Mouse (Mus musculus) C2C12 (cell line): ENCODE measurements around the gene Enox1. TPM values are rescaled to one million over a fixed set of nuclear protein-coding genes. Genes with fewer than 3 reads are reported as not detected.

Experiments
- H3K27me3 ChIP-seq: one replicate; pipeline ENCODE4 v1.6.1; 2011; ENCODE audit not compliant: control insufficient read depth, insufficient read depth, insufficient read length
- H3K36me3 ChIP-seq: one replicate; pipeline ENCODE4 v1.6.1; 2011; ENCODE audit not compliant: control insufficient read depth, insufficient read depth
- H3K4me3 ChIP-seq: one replicate; pipeline ENCODE4 v1.5.1; 2011; ENCODE audit warnings: mild to moderate bottlenecking, control low read depth; ENCODE audit not compliant: poor library complexity, insufficient read depth, severe bottlenecking
- H3K79me2 ChIP-seq: one replicate; pipeline ENCODE4 v1.6.1; 2011; ENCODE audit not compliant: control insufficient read depth, insufficient read depth
- H3K79me3 ChIP-seq: one replicate; pipeline ENCODE4 v1.6.1; 2011; ENCODE audit warnings: low read depth, control low read depth
- H3ac ChIP-seq: one replicate; pipeline ENCODE3; 2011; ENCODE audit warnings: low read depth; ENCODE audit not compliant: control insufficient read depth, insufficient read length
- CEBPB ChIP-seq: IDR thresholded peaks from one replicate; pipeline ENCODE4 v1.6.1; 2011; ENCODE audit warnings: low read depth, mild to moderate bottlenecking, control low read depth, moderate library complexity
- CTCF ChIP-seq: IDR thresholded peaks from one replicate; pipeline ENCODE4 v1.5.1; 2011; ENCODE audit not compliant: control insufficient read depth, insufficient read depth, insufficient read length
- FOSL1 ChIP-seq: IDR thresholded peaks from one replicate; pipeline ENCODE4 v1.8.0; 2011; ENCODE audit warnings: mild to moderate bottlenecking, low read length; ENCODE audit not compliant: poor library complexity, insufficient read depth, severe bottlenecking
- MAX ChIP-seq: IDR thresholded peaks from one replicate; pipeline ENCODE4 v1.6.1; 2011; ENCODE audit warnings: mild to moderate bottlenecking, control low read depth
- MYOD1 ChIP-seq: IDR thresholded peaks from one replicate; pipeline ENCODE4 v1.6.1; 2011; ENCODE audit warnings: low read depth; ENCODE audit not compliant: control insufficient read depth, insufficient read length
- MYOG ChIP-seq: IDR thresholded peaks from one replicate; pipeline ENCODE4 v1.6.1; 2011; ENCODE audit not compliant: control insufficient read depth, insufficient read length; ENCODE audit errors: extremely low read depth
- USF1 ChIP-seq: IDR thresholded peaks from one replicate; pipeline ENCODE4 v1.6.1; 2011; ENCODE audit warnings: low read depth, mild to moderate bottlenecking, control low read depth, moderate library complexity
- polyA plus RNA-seq: library from polyadenylated mRNA; unstranded; fragments of >200 nt; fragmentation: generic; extraction: Trizol; gene quantifications from one replicate; pipeline ENCODE4 v1.2.1, GENCODE M21; 2012; ENCODE audit warnings: missing spikeins

Gene Enox1
- polyA plus RNA-seq, 1 experiment, result 0.75 TPM

GRCm38 (mm10) chr14:77280454-77280853, 123.9 kb downstream of the Enox1 start:
- H3ac ChIP-seq, result no peak overlapping the region
- no peaks in the 10 kb centered on the region for H3K79me2 ChIP-seq
- H3K36me3 ChIP-seq, result no peaks in the 10 kb centered on the region
- no peaks in the 10 kb centered on the region for H3K79me3 ChIP-seq
- no peak for TF ChIP-seq MAX
- no peak for TF ChIP-seq CTCF
- no peaks in the 10 kb centered on the region for H3K27me3 ChIP-seq
- no peak overlapping the region for H3K4me3 ChIP-seq

- Histone ChIP-seq H3K4me3 (no peak overlapping the region), H3ac (no peak overlapping the region), H3K79me3 (no peaks in the 10 kb centered on the region), H3K27me3 (no peaks in the 10 kb centered on the region), H3K36me3 (no peaks in the 10 kb centered on the region), H3K79me2 (no peaks in the 10 kb centered on the region)
- TF ChIP-seq USF1 (no peak), FOSL1 (no peak), MYOD1 (no peak), MYOG (no peak), MAX (no peak), CEBPB (no peak), CTCF (no peak)
Observed at GRCm38 (mm10) chr14:77280893-77281292, 124.3 kb downstream of the Enox1 start.

GRCm38 (mm10) chr14:77283939-77284338, 127.4 kb downstream of the Enox1 start:
- Histone ChIP-seq H3K79me3 (no peaks in the 10 kb centered on the region), H3ac (no peak overlapping the region), H3K79me2 (no peaks in the 10 kb centered on the region), H3K27me3 (no peaks in the 10 kb centered on the region), H3K36me3 (no peaks in the 10 kb centered on the region), H3K4me3 (no peak overlapping the region)
- no peak for TF ChIP-seq FOSL1
- TF ChIP-seq USF1, result no peak
- TF ChIP-seq MYOD1, result no peak
- TF ChIP-seq CEBPB, result no peak
- TF ChIP-seq MAX, result no peak
- no peak for TF ChIP-seq MYOG
- TF ChIP-seq CTCF, result no peak

- H3K27me3 ChIP-seq, result no peaks in the 10 kb centered on the region
- no peak overlapping the region for H3ac ChIP-seq
- no peaks in the 10 kb centered on the region for H3K79me2 ChIP-seq
- no peaks in the 10 kb centered on the region for H3K79me3 ChIP-seq
- TF ChIP-seq MAX (no peak), MYOD1 (no peak), USF1 (no peak), MYOG (no peak), FOSL1 (no peak), CEBPB (no peak), CTCF (no peak)
- H3K4me3 ChIP-seq, result no peak overlapping the region
- H3K36me3 ChIP-seq, result no peaks in the 10 kb centered on the region
Observed at GRCm38 (mm10) chr14:77285453-77285852, 128.9 kb downstream of the Enox1 start.

GRCm38 (mm10) chr14:77291756-77292155, 135.2 kb downstream of the Enox1 start:
- no peaks in the 10 kb centered on the region for H3K27me3 ChIP-seq
- no peaks in the 10 kb centered on the region for H3K79me3 ChIP-seq
- TF ChIP-seq CEBPB (no peak), MYOG (no peak), MAX (no peak), CTCF (no peak), USF1 (peak; percentile 44), FOSL1 (no peak)
- H3K36me3 ChIP-seq, result no peaks in the 10 kb centered on the region
- H3K79me2 ChIP-seq, result no peaks in the 10 kb centered on the region
- H3ac ChIP-seq, result no peak overlapping the region
- no peak overlapping the region for H3K4me3 ChIP-seq

GRCm38 (mm10) chr14:77297039-77297438, 140.5 kb downstream of the Enox1 start:
- TF ChIP-seq MAX (no peak), USF1 (no peak), FOSL1 (no peak), CTCF (no peak), MYOD1 (no peak), CEBPB (no peak), MYOG (no peak)
- no peak overlapping the region for H3K4me3 ChIP-seq
- H3ac ChIP-seq, result no peak overlapping the region

More at GRCm38 (mm10) chr14:77297039-77297438, 140.5 kb downstream of the Enox1 start:
- Histone ChIP-seq H3K79me3 (no peaks in the 10 kb centered on the region), H3K27me3 (no peaks in the 10 kb centered on the region), H3K36me3 (no peaks in the 10 kb centered on the region), H3K79me2 (no peaks in the 10 kb centered on the region)
